Mouse (Mus musculus) forebrain, postnatal 0 days (tissue): Measurements from ENCODE around the gene Pigyl. TPM values are rescaled to one million over a fixed set of nuclear protein-coding genes. Genes with fewer than 3 reads are reported as not detected.

Experiments
- ATAC-seq: fragments of 200-750 bp; cut with Nextera tagmentation; 2 replicates; pipeline ENCODE4 v1.8.0; 2017; ENCODE audit warnings: mild to moderate bottlenecking, moderate library complexity
- DNase-seq: peaks from one replicate; pipeline ENCODE4 v3.0.0-alpha.2; 2015
- H3K27ac ChIP-seq: fragments of 300-500 bp; sonication (generic); 2 replicates; pipeline ENCODE4 v1.5.1; 2014; ENCODE audit warnings: low read depth, mild to moderate bottlenecking, antibody characterized with exemption, low read length, moderate library complexity, mixed read lengths
- H3K27me3 ChIP-seq: fragments of 300-500 bp; sonication (generic); 2 replicates; pipeline ENCODE4 v1.6.1; 2014; ENCODE audit warnings: mild to moderate bottlenecking, low read length, mixed read lengths; ENCODE audit not compliant: insufficient read depth
- H3K36me3 ChIP-seq: fragments of 300-500 bp; sonication (generic); 2 replicates; pipeline ENCODE4 v1.6.1; 2014; ENCODE audit warnings: mild to moderate bottlenecking, moderate library complexity; ENCODE audit not compliant: insufficient read depth
- H3K4me1 ChIP-seq: fragments of 300-500 bp; sonication (generic); 2 replicates; pipeline ENCODE4 v1.6.1; 2014; ENCODE audit warnings: antibody characterized with exemption; ENCODE audit not compliant: insufficient read depth
- H3K4me2 ChIP-seq: fragments of 300-500 bp; sonication (generic); 2 replicates; pipeline ENCODE4 v1.6.1; 2014; ENCODE audit warnings: low read depth, mild to moderate bottlenecking, moderate library complexity
- H3K4me3 ChIP-seq: fragments of 300-500 bp; sonication (generic); 2 replicates; pipeline ENCODE4 v1.5.1; 2014; ENCODE audit warnings: low read depth, low read length, mixed read lengths
- H3K9ac ChIP-seq: fragments of 300-500 bp; sonication (generic); 2 replicates; pipeline ENCODE4 v1.6.1; 2014; ENCODE audit warnings: mild to moderate bottlenecking
- H3K9me3 ChIP-seq: fragments of 300-500 bp; sonication (generic); 2 replicates; pipeline ENCODE4 v1.6.1; 2016; ENCODE audit warnings: low read length
- CTCF ChIP-seq: sonication (generic); IDR thresholded peaks from 2 replicates; pipeline ENCODE4 v1.5.1; 2016; ENCODE audit warnings: antibody characterized with exemption, control low read depth, low read depth
- WGBS: fragments of 180-500 bp; shearing (Covaris S2); extraction: QIAGEN DNeasy Blood & Tissue Kit; methylation state at CpG from one replicate; pipeline ENCODE4 v1.1.7; 2014; 5-methylcytosine and 5-hydroxymethylcytosine counted together
- polyA plus RNA-seq: library from polyadenylated mRNA; unstranded; fragments of >200 nt; fragmentation: Nextera tagmentation; extraction: Ambion mirVana; gene quantifications from 2 replicates; pipeline ENCODE4 v1.2.1, GENCODE M21; 2015
- total RNA-seq: library from RNA; depleted of rRNA; stranded (reverse); fragments of >200 nt; gene quantifications from 2 replicates; pipeline ENCODE4 v1.2.3, GENCODE M21; 2014; rRNA removed

The Pigyl gene
- 27.8 and 35.2 TPM in 2 replicates for total RNA-seq
- 112 and 143 TPM in 2 replicates for polyA plus RNA-seq

- peak; percentile 57 for TF ChIP-seq CTCF
- DNase-seq = peak; percentile 98
- ATAC-seq = peak; percentile 99
- Histone ChIP-seq H3K4me2 (peak within 1 kb of the TSS; percentile 50), H3K9me3 (no peaks in the 10 kb centered on the region), H3K9ac (peak within 1 kb of the TSS; percentile 82), H3K4me1 (peaks cover 3% of the 10 kb centered on the region; the same call in 1 of the 2 replicates), H3K27me3 (no peaks in the 10 kb centered on the region), H3K4me3 (peak within 1 kb of the TSS; percentile 61), H3K36me3 (no peaks in the 10 kb centered on the region), H3K27ac (peak within 1 kb of the TSS; percentile 90)
- under 1% methylated on average over 65 of the region's 65 CpGs for WGBS
Observed at GRCm38 (mm10) chr9:22156497-22157245, at the start of gene Pigyl. TSS of gene Pigyl (plus strand) at chr9:22156846.

GRCm38 (mm10) chr9:22108194-22108593, 48.5 kb upstream of the Pigyl start:
- no peak for DNase-seq
- ATAC-seq = no peak
- Histone ChIP-seq H3K9me3 (no peaks in the 10 kb centered on the region), H3K4me1 (no peaks in the 10 kb centered on the region), H3K36me3 (peaks cover 28% of the 10 kb centered on the region), H3K4me2 (no peak overlapping the region), H3K9ac (no peak overlapping the region), H3K27ac (no peak overlapping the region), H3K4me3 (no peak overlapping the region), H3K27me3 (no peaks in the 10 kb centered on the region)
- no peak for TF ChIP-seq CTCF
- 91% methylated on average over 9 of the region's 9 CpGs for WGBS

GRCm38 (mm10) chr9:22115635-22116034, 41.0 kb upstream of the Pigyl start:
- no peak for TF ChIP-seq CTCF
- WGBS = 88% methylated on average over 4 of the region's 4 CpGs
- peaks cover 25% of the 10 kb centered on the region for H3K36me3 ChIP-seq
- no peak overlapping the region for H3K9ac ChIP-seq
- DNase-seq (no peak), ATAC-seq (no peak)
- H3K27me3 ChIP-seq = no peaks in the 10 kb centered on the region
- H3K4me1 ChIP-seq = peaks cover 9% of the 10 kb centered on the region; the same call in 1 of the 2 replicates
- peak overlapping the region; percentile 59 for H3K4me2 ChIP-seq
- H3K9me3 ChIP-seq = no peaks in the 10 kb centered on the region
- H3K4me3 ChIP-seq = peak overlapping the region; percentile 72
- no peak overlapping the region for H3K27ac ChIP-seq

- ATAC-seq (no peak), DNase-seq (no peak)
- no peak for TF ChIP-seq CTCF
- Histone ChIP-seq H3K36me3 (peaks cover 21% of the 10 kb centered on the region), H3K27ac (no peak overlapping the region), H3K4me1 (peaks cover 9% of the 10 kb centered on the region; the same call in 1 of the 2 replicates), H3K9ac (peak overlapping the region; percentile 77), H3K4me3 (peak overlapping the region; percentile 72), H3K4me2 (peak overlapping the region; percentile 59), H3K27me3 (no peaks in the 10 kb centered on the region), H3K9me3 (no peaks in the 10 kb centered on the region)
- WGBS = 19% methylated on average over 15 of the region's 15 CpGs
Observed at GRCm38 (mm10) chr9:22116086-22116485, 40.6 kb upstream of the Pigyl start.

GRCm38 (mm10) chr9:22116740-22117426, 39.8 kb upstream of the Pigyl start, which contains the start of gene Elof1:
TSS of gene Elof1 (minus strand) at chr9:22117172.
- peak within 1 kb of the TSS; percentile 59 for H3K4me2 ChIP-seq
- H3K27me3 ChIP-seq = no peaks in the 10 kb centered on the region
- no peaks in the 10 kb centered on the region for H3K9me3 ChIP-seq
- peak within 1 kb of the TSS; percentile 72 for H3K4me3 ChIP-seq
- peaks cover 9% of the 10 kb centered on the region; the same call in 1 of the 2 replicates for H3K4me1 ChIP-seq
- peak; percentile 98 for DNase-seq
- WGBS = under 1% methylated on average over 52 of the region's 52 CpGs
- H3K36me3 ChIP-seq = peaks cover 18% of the 10 kb centered on the region
- peak within 1 kb of the TSS; percentile 77 for H3K9ac ChIP-seq
- peak within 1 kb of the TSS; percentile 55; the same call in 1 of the 2 replicates for H3K27ac ChIP-seq
- TF ChIP-seq CTCF = no peak
- ATAC-seq = peak; percentile 98

GRCm38 (mm10) chr9:22117754-22118456, 38.7 kb upstream of the Pigyl start:
- WGBS = 40% methylated on average over 10 of the region's 10 CpGs
- H3K27ac ChIP-seq = no peak overlapping the region
- no peaks in the 10 kb centered on the region for H3K27me3 ChIP-seq
- H3K4me3 ChIP-seq = peak overlapping the region; percentile 72
- no peaks in the 10 kb centered on the region for H3K9me3 ChIP-seq
- ATAC-seq = no peak
- H3K4me2 ChIP-seq = peak overlapping the region; percentile 59
- DNase-seq = peak; percentile 72
- H3K36me3 ChIP-seq = peaks cover 8% of the 10 kb centered on the region; the same call in 1 of the 2 replicates
- H3K4me1 ChIP-seq = peaks cover 9% of the 10 kb centered on the region; the same call in 1 of the 2 replicates
- H3K9ac ChIP-seq = no peak overlapping the region; the same call in 1 of the 2 replicates
- TF ChIP-seq CTCF = peak; percentile 76
